Mouse (Mus musculus) liver, adult 2 months (tissue): ENCODE measurements around the gene Sgpp1.

ENCODE experiments used
- CTCF ChIP-seq: fragments of 200-500 bp; IDR thresholded peaks from 2 replicates; pipeline ENCODE4 v1.5.1; 2011; ENCODE audit warnings: low read depth, low read length, control low read depth
- POLR2A ChIP-seq: fragments of 200-500 bp; IDR thresholded peaks from 2 replicates; pipeline ENCODE4 v1.6.1; 2011; ENCODE audit warnings: low read length, control low read depth; ENCODE audit not compliant: insufficient read depth; ENCODE audit errors: extremely low read depth

DNA sequence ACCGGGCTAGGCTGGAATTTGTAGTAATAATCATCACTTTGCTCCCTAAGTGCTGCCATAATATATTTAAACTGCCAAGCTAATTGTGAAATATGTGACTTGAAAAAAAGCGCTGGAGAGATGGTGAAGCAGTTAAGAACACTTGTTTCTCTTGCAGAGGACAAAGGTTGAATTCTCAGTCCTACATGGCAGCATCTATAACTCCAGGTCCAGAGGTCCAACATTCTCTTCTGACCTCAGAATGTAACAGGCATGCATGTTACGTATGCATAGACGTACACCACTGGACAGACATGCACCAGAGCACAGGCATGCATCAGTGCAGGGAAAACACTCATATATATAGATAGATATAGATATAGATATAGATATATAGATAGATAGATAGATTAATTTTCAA, 57.1 kb downstream of the Sgpp1 start:
- TF ChIP-seq POLR2A = no peak
- no peak for TF ChIP-seq CTCF
